Mouse (Mus musculus): ENCODE results near the gene Sirt4.

- TF ChIP-seq CTCF (IDR thresholded peaks at IDR 0.05; ENCODE audit: low read depth, low read length) (no peak), GATA1 (IDR thresholded peaks at IDR 0.05; ENCODE audit: borderline replicate concordance, low read length) (no peak), POLR2AphosphoS5 (IDR thresholded peaks at IDR 0.05; ENCODE audit: insufficient replicate concordance, low read depth, low read length) (no peak), TAL1 (conservative IDR thresholded peaks at IDR 0.05; ENCODE audit: low read depth, low read length) (no peak)
Observed at GRCm38 (mm10) chr5:115520325-115520869, 35.9 kb upstream of the Sirt4 start.

All from G1E (cell line).